ENCODE assay signal across 9 mouse cellular contexts in genomic region chr9:122655583-122655982, GRCm38 (mm10).
DNase-seq lines count a peak whose midpoint lies in the region; ATAC-seq and TF ChIP-seq lines count a peak whose summit lies in the region.
"Had no signal": no experiment of that assay in that cellular context is flagged by ENCODE, and none has a peak within 500 bp of the region (broad histone marks: within the 10 kb centered on the region; RNA-seq: fewer than 3 reads in every experiment).

No protein-coding gene starts in this region.

- no peak overlapping the region for H3K4me3 ChIP-seq in lung, embryonic 14.5 days (ENCODE audit: low read depth, low read length)
- H3K4me3 ChIP-seq in forebrain, embryonic 15.5 days, result no peak overlapping the region
- H3K4me3 ChIP-seq: hindbrain, embryonic 15.5 days had no signal

- no peaks in the 10 kb centered on the region for H3K27me3 ChIP-seq in lung, embryonic 14.5 days (ENCODE audit: insufficient read depth, low read length)
- H3K27me3 ChIP-seq in forebrain, embryonic 15.5 days, result no peaks in the 10 kb centered on the region
- H3K27me3 ChIP-seq: hindbrain, embryonic 15.5 days had no signal

- TF ChIP-seq CTCF in lung, embryonic 14.5 days (IDR thresholded peaks at IDR 0.05; ENCODE audit: low read depth), result no peak

- H3K9ac ChIP-seq in lung, embryonic 14.5 days, result no peak overlapping the region
- H3K9ac ChIP-seq in forebrain, embryonic 15.5 days (replicated peaks), result no peak overlapping the region
- H3K9ac ChIP-seq: hindbrain, embryonic 15.5 days had no signal

- no peaks in the 10 kb centered on the region for H3K4me1 ChIP-seq in lung, embryonic 14.5 days (ENCODE audit: insufficient read depth)
- H3K4me1 ChIP-seq in forebrain, embryonic 15.5 days, result no peaks in the 10 kb centered on the region
- H3K4me1 ChIP-seq: hindbrain, embryonic 15.5 days had no signal

- no peak overlapping the region for H3K27ac ChIP-seq in lung, embryonic 14.5 days (ENCODE audit: low read depth)
- no peak overlapping the region for H3K27ac ChIP-seq in forebrain, embryonic 15.5 days (replicated peaks)
- H3K27ac ChIP-seq: hindbrain, embryonic 15.5 days had no signal

- no peak for ATAC-seq in CD4-positive, CD25-positive, alpha-beta regulatory T cell, adult 4 months
- peak; percentile 54; the same call in 1 of the 2 replicates for ATAC-seq in lung, embryonic 14.5 days (ENCODE audit: insufficient read depth)
- ATAC-seq in forebrain, embryonic 15.5 days (replicated peaks), result no peak

- peak; percentile 18 for DNase-seq in CD4-positive, CD25-positive, alpha-beta regulatory T cell, adult 2 months (ENCODE audit: low read depth, low spot score)
- DNase-seq in right cerebral cortex, postnatal 14 days, result peak; percentile 52
- DNase-seq in right cerebral cortex, postnatal 25 days, result no peak
- DNase-seq in lung, embryonic 14.5 days, result peak; percentile 37
- peak; percentile 46 to 61 for DNase-seq in thymus, postnatal 36 days
- DNase-seq in frontal cortex, postnatal 25 days (ENCODE audit: low spot score in 2 of 2), result no peak

- no peaks in the 10 kb centered on the region for H3K36me3 ChIP-seq in lung, embryonic 14.5 days (ENCODE audit: insufficient read depth)
- no peaks in the 10 kb centered on the region for H3K36me3 ChIP-seq in forebrain, embryonic 15.5 days

- H3K9me3 ChIP-seq in lung, embryonic 14.5 days (ENCODE audit: low read depth, low read length), result no peaks in the 10 kb centered on the region
- no peaks in the 10 kb centered on the region for H3K9me3 ChIP-seq in forebrain, embryonic 15.5 days
- H3K9me3 ChIP-seq: hindbrain, embryonic 15.5 days had no signal

- H3K4me2 ChIP-seq in lung, embryonic 14.5 days, result no peak overlapping the region
- no peak overlapping the region for H3K4me2 ChIP-seq in forebrain, embryonic 15.5 days (replicated peaks)
- H3K4me2 ChIP-seq: hindbrain, embryonic 15.5 days had no signal

- 49% methylated on average over 17 of the region's 17 CpGs for WGBS in lung, embryonic 14.5 days
- WGBS in forebrain, embryonic 15.5 days, result 53% methylated on average over 17 of the region's 17 CpGs

Comparison
In these comparisons a context has a peak if more than half of its experiments do, and no peak if none do; other contexts are left out.
1. DNase-seq: peak in CD4-positive, CD25-positive, alpha-beta regulatory T cell, adult 2 months (single experiment), right cerebral cortex, postnatal 14 days (single experiment), lung, embryonic 14.5 days (single experiment) and thymus, postnatal 36 days (2 of 2); none in right cerebral cortex, postnatal 25 days (single experiment) and frontal cortex, postnatal 25 days (0 of 2).